Mouse (Mus musculus) kidney, adult 2 months (tissue): Measurements from ENCODE around the gene Prkg1. TPM values are rescaled to one million over a fixed set of nuclear protein-coding genes. Genes with fewer than 3 reads are reported as not detected.

ENCODE experiments used
- DNase-seq: peaks from one replicate; pipeline ENCODE4 v3.0.0; 2021
- H3K27ac ChIP-seq: fragments of 200-500 bp; 2 replicates; pipeline ENCODE4 v1.5.1; 2012; ENCODE audit warnings: low read depth, low read length, control low read depth, inconsistent platforms; ENCODE audit not compliant: insufficient read depth
- H3K27me3 ChIP-seq: fragments of 200-500 bp; replicated peaks from 2 replicates; pipeline ENCODE4 v1.6.1; 2012; ENCODE audit warnings: mild to moderate bottlenecking, moderate library complexity, low read length, inconsistent platforms; ENCODE audit not compliant: control insufficient read depth, insufficient read depth
- H3K36me3 ChIP-seq: fragments of 200-500 bp; 2 replicates; pipeline ENCODE4 v1.6.1; 2012; ENCODE audit warnings: mild to moderate bottlenecking, moderate library complexity, low read length, inconsistent platforms; ENCODE audit not compliant: control insufficient read depth, insufficient read depth
- H3K4me1 ChIP-seq: fragments of 200-500 bp; 2 replicates; pipeline ENCODE4 v1.6.1; 2011; ENCODE audit warnings: low read length; ENCODE audit not compliant: control insufficient read depth, insufficient read depth
- H3K4me3 ChIP-seq: fragments of 200-500 bp; 2 replicates; pipeline ENCODE4 v1.5.1; 2011; ENCODE audit warnings: mild to moderate bottlenecking, low read depth, low read length, control low read depth; ENCODE audit not compliant: insufficient read depth
- CTCF ChIP-seq: fragments of 200-500 bp; conservative IDR thresholded peaks from 2 replicates; pipeline ENCODE4 v1.5.1; 2011; ENCODE audit warnings: low read depth, mild to moderate bottlenecking, control low read depth, low read length, moderate library complexity, mixed read lengths; ENCODE audit not compliant: insufficient read depth, insufficient read length
- POLR2A ChIP-seq: fragments of 200-500 bp; IDR thresholded peaks from one replicate; pipeline ENCODE4 v1.6.1; 2011; ENCODE audit warnings: low read depth, low read length, control low read depth
- WGBS: fragments of 180-500 bp; shearing (Covaris S2); methylation state at CpG from one replicate; pipeline ENCODE4 v1.1.7; 2018; 5-methylcytosine and 5-hydroxymethylcytosine counted together
- polyA plus RNA-seq: library from polyadenylated mRNA; depleted of rRNA; stranded (reverse); fragments of >200 nt; gene quantifications from 2 replicates; pipeline ENCODE4 v1.2.3, GENCODE M21; 2012

Gene Prkg1
- polyA plus RNA-seq, 1 experiment = 1.7 TPM

DNA sequence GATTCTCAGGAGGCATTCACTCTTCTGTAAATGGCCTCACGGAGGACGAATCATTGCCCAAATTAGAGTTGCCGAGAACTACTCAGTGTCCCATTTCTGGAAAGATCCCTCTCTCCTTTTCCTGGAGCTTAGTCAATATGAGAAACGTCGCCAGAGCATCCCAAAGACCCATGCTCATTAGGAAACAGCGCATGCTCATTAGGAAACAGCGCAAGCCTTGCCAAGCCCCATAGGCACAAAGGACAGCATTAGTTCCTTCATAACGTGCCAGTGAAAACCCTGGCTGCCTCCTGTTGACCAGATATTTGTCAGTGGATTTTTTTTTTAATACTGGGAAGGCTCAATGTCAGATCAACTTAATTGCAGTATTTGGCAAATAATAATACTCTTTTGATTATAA is 1127.4 kb downstream of the Prkg1 start:
- H3K4me3 ChIP-seq = no peak overlapping the region
- 85% methylated on average over 8 of the region's 8 CpGs for WGBS
- DNase-seq = no peak
- H3K36me3 ChIP-seq = no peaks in the 10 kb centered on the region
- TF ChIP-seq POLR2A = no peak
- no peak for TF ChIP-seq CTCF
- H3K4me1 ChIP-seq = no peaks in the 10 kb centered on the region
- no peaks in the 10 kb centered on the region for H3K27me3 ChIP-seq
- no peak overlapping the region for H3K27ac ChIP-seq

DNA sequence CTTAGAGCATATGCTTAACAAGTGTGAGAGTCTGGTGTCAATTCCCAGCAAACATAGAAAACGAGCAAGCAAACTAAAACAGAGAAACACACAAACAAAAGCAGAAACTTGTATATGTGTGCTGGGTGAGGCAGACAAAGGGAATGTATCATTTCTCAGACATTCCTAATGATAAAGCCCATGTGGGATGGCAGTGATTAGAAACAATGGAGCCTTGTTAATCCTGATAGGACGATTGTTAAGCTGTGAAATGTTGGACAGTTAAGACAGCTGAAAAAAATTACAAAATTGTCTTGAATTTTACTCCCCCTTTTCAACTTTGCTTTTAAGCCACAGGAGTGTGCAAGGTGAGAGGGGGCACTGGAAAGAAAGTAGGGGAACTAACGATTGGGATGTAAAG is 1133.8 kb downstream of the Prkg1 start:
- Histone ChIP-seq H3K36me3 (no peaks in the 10 kb centered on the region), H3K27me3 (no peaks in the 10 kb centered on the region), H3K4me3 (no peak overlapping the region), H3K4me1 (no peaks in the 10 kb centered on the region), H3K27ac (no peak overlapping the region)
- WGBS = 66% methylated on average over 3 of the region's 3 CpGs
- no peak for DNase-seq
- TF ChIP-seq POLR2A (no peak), CTCF (no peak)

DNA sequence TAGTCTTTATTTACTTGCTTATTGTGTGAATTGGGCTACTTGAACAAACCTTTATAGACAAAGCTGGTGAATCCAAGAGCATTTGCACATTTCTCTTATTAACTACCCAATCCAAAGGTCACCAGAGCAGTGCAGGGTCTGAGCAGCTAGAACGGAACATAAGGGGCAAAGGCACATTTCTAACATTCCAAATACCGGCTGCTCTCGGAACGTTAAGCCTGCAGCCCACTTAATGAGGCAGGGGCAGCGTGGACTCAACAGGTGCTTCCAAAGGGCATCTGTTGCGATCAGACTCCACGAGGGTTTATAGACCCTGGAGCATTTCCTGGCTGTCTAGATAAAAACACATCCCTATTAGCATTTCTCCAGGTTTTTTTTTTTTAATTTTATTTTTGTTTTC is 1138.8 kb downstream of the Prkg1 start:
- Histone ChIP-seq H3K36me3 (no peaks in the 10 kb centered on the region), H3K27me3 (no peaks in the 10 kb centered on the region), H3K4me3 (no peak overlapping the region), H3K4me1 (peaks cover 4% of the 10 kb centered on the region; the same call in 1 of the 2 replicates), H3K27ac (no peak overlapping the region)
- 26% methylated on average over 7 of the region's 7 CpGs for WGBS
- TF ChIP-seq CTCF (no peak), POLR2A (no peak)
- peak; percentile 67 for DNase-seq

DNA sequence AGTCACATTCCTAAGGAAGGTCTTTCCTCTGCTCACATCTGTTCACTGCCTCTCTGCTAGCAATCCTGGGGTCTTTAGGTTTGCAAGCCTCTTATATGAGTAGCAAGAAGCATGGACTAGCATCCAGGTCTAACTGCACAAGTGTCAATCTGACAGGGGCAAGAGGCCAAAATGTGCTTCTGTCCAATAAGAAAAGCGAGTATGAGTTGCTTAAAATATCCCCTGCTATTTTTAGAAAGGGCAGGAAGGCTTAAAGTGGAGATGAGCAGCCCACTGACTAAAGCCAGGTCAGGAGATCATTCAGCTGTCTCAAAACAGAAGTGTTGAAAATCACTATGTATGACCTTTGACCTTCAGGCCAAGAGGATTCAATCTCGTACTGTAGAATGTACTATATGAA is 1139.4 kb downstream of the Prkg1 start:
- H3K27me3 ChIP-seq = no peaks in the 10 kb centered on the region
- H3K36me3 ChIP-seq = no peaks in the 10 kb centered on the region
- 35% methylated on average over 2 of the region's 2 CpGs for WGBS
- no peak overlapping the region for H3K27ac ChIP-seq
- no peak overlapping the region for H3K4me3 ChIP-seq
- TF ChIP-seq CTCF = no peak
- TF ChIP-seq POLR2A = no peak
- DNase-seq = peak; percentile 32
- H3K4me1 ChIP-seq = peaks cover 4% of the 10 kb centered on the region; the same call in 1 of the 2 replicates

DNA sequence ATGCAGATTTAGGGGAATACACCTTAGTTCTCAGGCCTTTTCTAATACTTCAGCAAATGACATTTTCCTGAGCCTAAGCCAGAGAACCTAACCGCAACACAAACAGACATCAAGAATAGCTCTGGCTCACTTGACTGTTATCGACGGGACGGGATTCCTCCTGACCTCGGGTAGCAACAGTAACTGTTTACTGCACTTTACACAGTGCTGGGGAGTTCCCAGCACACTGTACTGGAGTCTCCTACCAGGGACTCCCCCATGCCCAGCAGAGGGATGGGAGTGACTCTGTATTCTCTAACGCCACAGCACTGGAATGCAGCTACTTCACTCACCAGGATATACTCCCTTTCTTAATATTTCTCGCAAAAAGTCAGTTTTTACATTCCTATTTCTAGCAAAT is 1141.2 kb downstream of the Prkg1 start:
- Histone ChIP-seq H3K27me3 (no peaks in the 10 kb centered on the region), H3K27ac (no peak overlapping the region), H3K4me1 (peaks cover 4% of the 10 kb centered on the region; the same call in 1 of the 2 replicates), H3K4me3 (no peak overlapping the region), H3K36me3 (no peaks in the 10 kb centered on the region)
- DNase-seq = no peak
- 64% methylated on average over 7 of the region's 7 CpGs for WGBS
- no peak for TF ChIP-seq POLR2A
- TF ChIP-seq CTCF = no peak

DNA sequence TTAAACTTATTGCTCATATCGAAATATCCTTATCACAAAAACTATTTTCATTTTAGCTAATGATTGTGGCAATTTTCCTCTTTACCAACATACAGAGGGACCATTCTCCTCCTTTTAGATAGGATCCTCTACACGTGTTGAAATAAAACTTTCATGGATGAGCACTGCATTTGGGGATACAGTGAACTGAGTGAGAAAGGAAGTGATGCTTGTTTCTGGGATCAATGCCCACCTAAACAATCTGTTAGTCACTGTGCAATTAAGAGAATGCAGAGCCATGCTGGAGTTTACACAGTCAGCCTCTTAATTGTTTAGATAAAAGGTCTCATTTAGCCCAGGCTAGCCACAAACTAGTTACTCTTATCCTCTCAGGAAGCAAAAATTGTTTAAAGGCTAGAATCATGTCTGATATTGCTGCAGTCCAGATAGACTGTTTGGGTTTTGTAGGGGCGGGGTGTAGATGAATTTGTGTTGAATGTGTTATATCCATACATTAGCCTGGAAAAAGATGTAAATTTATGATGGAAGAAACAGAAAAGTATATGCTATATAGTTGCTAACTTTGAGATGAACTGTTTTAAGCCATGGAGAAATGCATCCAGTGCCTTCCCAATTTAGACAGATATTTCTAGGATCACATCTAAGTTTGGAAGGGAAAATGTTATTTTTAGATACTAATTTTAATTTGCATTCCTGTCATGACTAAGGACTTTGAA is 1151.5 kb downstream of the Prkg1 start:
- no peaks in the 10 kb centered on the region for H3K36me3 ChIP-seq
- WGBS = 78% methylated on average over 3 of the region's 3 CpGs
- TF ChIP-seq CTCF (no peak), POLR2A (no peak)
- DNase-seq = no peak
- no peak overlapping the region for H3K27ac ChIP-seq
- H3K4me3 ChIP-seq = no peak overlapping the region
- H3K27me3 ChIP-seq = no peaks in the 10 kb centered on the region
- no peaks in the 10 kb centered on the region for H3K4me1 ChIP-seq

DNA sequence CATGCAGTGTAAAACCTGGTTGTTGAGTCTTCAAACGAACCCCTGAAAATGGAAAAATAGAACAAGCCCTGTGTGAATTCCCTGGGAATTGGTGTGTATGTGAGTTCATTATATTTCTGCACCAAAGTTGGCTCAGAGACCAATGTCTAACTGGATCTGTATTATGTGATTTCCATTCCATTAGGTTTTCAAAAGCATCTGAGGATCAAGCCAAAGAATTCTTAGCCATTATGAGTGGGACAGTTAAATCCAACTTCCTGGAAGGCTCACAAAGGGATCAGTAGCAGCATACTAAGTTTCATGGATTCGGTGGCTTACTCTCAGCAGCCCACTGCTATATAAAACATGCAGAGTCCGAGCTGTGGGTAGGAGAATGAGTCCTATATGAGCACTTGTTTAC is 1178.5 kb downstream of the Prkg1 start:
- no peaks in the 10 kb centered on the region for H3K36me3 ChIP-seq
- H3K4me3 ChIP-seq = no peak overlapping the region
- H3K4me1 ChIP-seq = no peaks in the 10 kb centered on the region
- TF ChIP-seq CTCF (no peak), POLR2A (no peak)
- H3K27me3 ChIP-seq = no peaks in the 10 kb centered on the region
- H3K27ac ChIP-seq = no peak overlapping the region
- WGBS = 84% methylated on average over 3 of the region's 3 CpGs
- DNase-seq = no peak
